Mouse (Mus musculus): Measurements from ENCODE around the gene Tmem163. TPM values are rescaled to one million over a fixed set of nuclear protein-coding genes. Genes with fewer than 3 reads are reported as not detected.

Gene Tmem163
- total and polyA plus RNA-seq, 3 experiments: 5.2 to 21.6 (median 6.5) TPM

- Histone ChIP-seq H3K27me3 (ENCODE audit: control insufficient read depth, insufficient read depth, low read length) (no peaks in the 10 kb centered on the region), H3K9ac (ENCODE audit: low read depth, low read length) (no peak overlapping the region), H3K27ac (no peak overlapping the region), H3K4me3 (no peak overlapping the region), H3K36me3 (ENCODE audit: control insufficient read depth, insufficient read depth, low read length) (no peaks in the 10 kb centered on the region), H3K4me1 (ENCODE audit: control insufficient read depth, insufficient read depth, low read length) (no peaks in the 10 kb centered on the region), H3K79me2 (replicated peaks; ENCODE audit: control insufficient read depth, insufficient read depth, low read length) (no peaks in the 10 kb centered on the region)
- WGBS: 34% methylated on average over 9 of the region's 9 CpGs
- TF ChIP-seq CTCF (IDR thresholded peaks at IDR 0.05): no peak
- TF ChIP-seq EP300 (IDR thresholded peaks at IDR 0.05; ENCODE audit: insufficient read depth, low read depth, low read length): no peak
- TF ChIP-seq POLR2A (IDR thresholded peaks at IDR 0.05; ENCODE audit: insufficient read depth, low read depth, low read length): no peak
- intact Hi-C loops (cut with DNase I): loop anchor here (5.0 to 10.0 kb wide), 3 partner anchors 199 to 1334 kb away; no protein-coding TSS in a partner anchor
- no peak for DNase-seq
Observed at GRCm38 (mm10) chr1:127498746-127499145, 180.6 kb downstream of the Tmem163 start.

- 29% methylated on average over 9 of the region's 9 CpGs for WGBS
- H3K27ac ChIP-seq: no peak overlapping the region
- H3K27me3 ChIP-seq (ENCODE audit: control insufficient read depth, insufficient read depth, low read length): no peaks in the 10 kb centered on the region
- TF ChIP-seq POLR2A (IDR thresholded peaks at IDR 0.05; ENCODE audit: insufficient read depth, low read depth, low read length) (no peak), EP300 (IDR thresholded peaks at IDR 0.05; ENCODE audit: insufficient read depth, low read depth, low read length) (peak; percentile 87), CTCF (IDR thresholded peaks at IDR 0.05) (peak; percentile 91)
- intact Hi-C loops (cut with DNase I): loop anchor here (5.0 to 10.0 kb wide), 3 partner anchors 200 to 1335 kb away; no protein-coding TSS in a partner anchor
- no peak overlapping the region for H3K9ac ChIP-seq (ENCODE audit: low read depth, low read length)
- H3K4me1 ChIP-seq (ENCODE audit: control insufficient read depth, insufficient read depth, low read length): no peaks in the 10 kb centered on the region
- no peaks in the 10 kb centered on the region for H3K36me3 ChIP-seq (ENCODE audit: control insufficient read depth, insufficient read depth, low read length)
- H3K79me2 ChIP-seq (replicated peaks; ENCODE audit: control insufficient read depth, insufficient read depth, low read length): no peaks in the 10 kb centered on the region
- no peak overlapping the region for H3K4me3 ChIP-seq
- DNase-seq: peak; percentile 42 to 51
Observed at GRCm38 (mm10) chr1:127496737-127497543, 182.4 kb downstream of the Tmem163 start.

DNA sequence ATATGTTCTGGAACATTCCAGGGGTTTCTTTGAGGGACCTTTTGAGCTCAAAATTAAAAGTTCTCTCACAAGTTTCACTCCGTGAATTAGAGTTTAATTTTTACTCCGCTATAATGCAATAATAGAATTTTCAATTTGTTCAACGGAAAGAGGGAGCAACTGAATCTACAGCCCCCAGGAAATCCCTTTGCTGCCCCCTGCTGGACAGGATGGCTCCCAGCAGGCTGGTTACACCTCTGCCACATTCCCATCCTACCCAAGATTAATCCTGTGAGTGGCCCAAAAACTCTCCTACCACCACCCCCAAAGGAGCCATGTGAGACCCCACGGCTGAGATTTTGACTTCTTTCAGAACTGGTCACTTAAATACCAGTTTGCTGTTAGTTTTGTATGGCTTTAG is 192.2 kb downstream of the Tmem163 start:
- Histone ChIP-seq H3K4me1 (ENCODE audit: control insufficient read depth, insufficient read depth, low read length) (no peaks in the 10 kb centered on the region), H3K79me2 (replicated peaks; ENCODE audit: control insufficient read depth, insufficient read depth, low read length) (no peaks in the 10 kb centered on the region), H3K4me3 (no peak overlapping the region), H3K27me3 (ENCODE audit: control insufficient read depth, insufficient read depth, low read length) (no peaks in the 10 kb centered on the region), H3K27ac (no peak overlapping the region), H3K36me3 (ENCODE audit: control insufficient read depth, insufficient read depth, low read length) (no peaks in the 10 kb centered on the region), H3K9ac (ENCODE audit: low read depth, low read length) (no peak overlapping the region)
- intact Hi-C loops (cut with DNase I): loop anchor here (1.0 kb wide), 1 partner anchor 474 kb away; no protein-coding TSS in a partner anchor
- TF ChIP-seq POLR2A (IDR thresholded peaks at IDR 0.05; ENCODE audit: insufficient read depth, low read depth, low read length) (no peak), EP300 (IDR thresholded peaks at IDR 0.05; ENCODE audit: insufficient read depth, low read depth, low read length) (no peak), CTCF (IDR thresholded peaks at IDR 0.05) (peak; percentile 79)
- WGBS: 72% methylated on average over 4 of the region's 4 CpGs
- DNase-seq: peak in 1 of 2 experiments; percentile 37

- peak; percentile 78 for TF ChIP-seq CTCF (IDR thresholded peaks at IDR 0.05)
- no peak for TF ChIP-seq EP300 (IDR thresholded peaks at IDR 0.05; ENCODE audit: insufficient read depth, low read depth, low read length)
- intact Hi-C loops (cut with DNase I): no loop called here
- peak; percentile 29 to 49 for DNase-seq
- H3K79me2 ChIP-seq (replicated peaks; ENCODE audit: control insufficient read depth, insufficient read depth, low read length): no peaks in the 10 kb centered on the region
- 39% methylated on average over 7 of the region's 7 CpGs for WGBS
- H3K27me3 ChIP-seq (ENCODE audit: control insufficient read depth, insufficient read depth, low read length): no peaks in the 10 kb centered on the region
- H3K36me3 ChIP-seq (ENCODE audit: control insufficient read depth, insufficient read depth, low read length): no peaks in the 10 kb centered on the region
- H3K27ac ChIP-seq: no peak overlapping the region
- H3K4me1 ChIP-seq (ENCODE audit: control insufficient read depth, insufficient read depth, low read length): no peaks in the 10 kb centered on the region
- H3K4me3 ChIP-seq: no peak overlapping the region
- H3K9ac ChIP-seq (ENCODE audit: low read depth, low read length): no peak overlapping the region
Observed at GRCm38 (mm10) chr1:127484826-127485225, 194.5 kb downstream of the Tmem163 start.

DNA sequence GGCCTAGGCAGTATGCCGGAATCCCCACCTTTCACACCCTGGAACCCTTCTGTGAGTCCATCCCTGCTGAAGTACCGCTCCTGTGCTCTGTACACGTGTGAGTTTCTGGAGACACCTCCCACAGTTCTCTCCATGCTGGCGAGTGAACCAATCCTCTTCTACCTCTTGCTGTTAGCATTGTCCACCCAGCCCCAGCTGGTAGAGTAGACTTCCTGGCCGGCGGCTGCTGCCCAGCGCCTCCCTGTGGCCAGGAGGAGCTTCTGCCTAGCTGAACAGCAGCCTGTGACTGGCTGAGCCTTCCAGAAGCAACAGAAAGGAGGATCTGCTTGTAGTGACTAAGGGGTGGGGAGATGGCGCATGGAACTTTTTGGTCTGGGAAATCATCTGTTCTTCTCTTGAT is 195.2 kb downstream of the Tmem163 start:
- no peak overlapping the region for H3K27ac ChIP-seq
- H3K36me3 ChIP-seq (ENCODE audit: control insufficient read depth, insufficient read depth, low read length): no peaks in the 10 kb centered on the region
- WGBS: 93% methylated on average over 8 of the region's 8 CpGs
- peak in 1 of 2 experiments; percentile 13 for DNase-seq
- no peaks in the 10 kb centered on the region for H3K27me3 ChIP-seq (ENCODE audit: control insufficient read depth, insufficient read depth, low read length)
- TF ChIP-seq CTCF (IDR thresholded peaks at IDR 0.05) (peak; percentile 26; the same call in 1 of the 2 replicates), POLR2A (IDR thresholded peaks at IDR 0.05; ENCODE audit: insufficient read depth, low read depth, low read length) (no peak)
- no peak overlapping the region for H3K9ac ChIP-seq (ENCODE audit: low read depth, low read length)
- no peaks in the 10 kb centered on the region for H3K79me2 ChIP-seq (replicated peaks; ENCODE audit: control insufficient read depth, insufficient read depth, low read length)
- no peaks in the 10 kb centered on the region for H3K4me1 ChIP-seq (ENCODE audit: control insufficient read depth, insufficient read depth, low read length)
- intact Hi-C loops (cut with DNase I): no loop called here
- H3K4me3 ChIP-seq: no peak overlapping the region

- Histone ChIP-seq H3K36me3 (ENCODE audit: control insufficient read depth, insufficient read depth, low read length) (no peaks in the 10 kb centered on the region), H3K27me3 (ENCODE audit: control insufficient read depth, insufficient read depth, low read length) (no peaks in the 10 kb centered on the region), H3K4me1 (ENCODE audit: control insufficient read depth, insufficient read depth, low read length) (no peaks in the 10 kb centered on the region), H3K27ac (no peak overlapping the region), H3K9ac (ENCODE audit: low read depth, low read length) (no peak overlapping the region), H3K4me3 (no peak overlapping the region), H3K79me2 (replicated peaks; ENCODE audit: control insufficient read depth, insufficient read depth, low read length) (no peaks in the 10 kb centered on the region)
- intact Hi-C loops (cut with DNase I): no loop called here
- WGBS: 57% methylated on average over 10 of the region's 10 CpGs
- no peak for DNase-seq
- TF ChIP-seq EP300 (IDR thresholded peaks at IDR 0.05; ENCODE audit: insufficient read depth, low read depth, low read length) (no peak), POLR2A (IDR thresholded peaks at IDR 0.05; ENCODE audit: insufficient read depth, low read depth, low read length) (no peak)
Observed at GRCm38 (mm10) chr1:127482911-127483310, 196.4 kb downstream of the Tmem163 start.

All from heart, adult 2 months (tissue).